Mouse (Mus musculus) heart, embryonic 11.5 days (tissue): ENCODE data around the gene Resp18. TPM values are rescaled to one million over a fixed set of nuclear protein-coding genes. Genes with fewer than 3 reads are reported as not detected.

Experiments used
- ATAC-seq: fragments of 200-750 bp; cut with Nextera tagmentation; replicated peaks from 2 replicates; pipeline ENCODE4 v1.8.0; 2017; ENCODE audit warnings: moderate library complexity; ENCODE audit not compliant: insufficient number of reproducible peaks, low FRiP score, low TSS enrichment
- H3K27ac ChIP-seq: fragments of 300-500 bp; sonication (generic); 2 replicates; pipeline ENCODE4 v1.5.1; 2014; ENCODE audit warnings: mild to moderate bottlenecking, low read depth, low read length
- H3K27me3 ChIP-seq: fragments of 300-500 bp; sonication (generic); 2 replicates; pipeline ENCODE4 v1.6.1; 2014; ENCODE audit warnings: mild to moderate bottlenecking, low read length, mixed read lengths; ENCODE audit not compliant: control insufficient read depth, insufficient read depth
- H3K36me3 ChIP-seq: fragments of 300-500 bp; sonication (generic); 2 replicates; pipeline ENCODE4 v1.6.1; 2014; ENCODE audit warnings: mild to moderate bottlenecking, low read length, moderate library complexity, mixed read lengths; ENCODE audit not compliant: control insufficient read depth, insufficient read depth
- H3K4me1 ChIP-seq: fragments of 300-500 bp; sonication (generic); 2 replicates; pipeline ENCODE4 v1.6.1; 2014; ENCODE audit warnings: low read length; ENCODE audit not compliant: control insufficient read depth, insufficient read depth
- H3K4me2 ChIP-seq: fragments of 300-500 bp; sonication (generic); 2 replicates; pipeline ENCODE4 v1.6.1; 2014; ENCODE audit warnings: mild to moderate bottlenecking, moderate library complexity
- H3K4me3 ChIP-seq: fragments of 300-500 bp; sonication (generic); 2 replicates; pipeline ENCODE4 v1.5.1; 2014; ENCODE audit warnings: low read depth, low read length
- H3K9ac ChIP-seq: fragments of 300-500 bp; sonication (generic); 2 replicates; pipeline ENCODE4 v1.6.1; 2014; ENCODE audit warnings: mild to moderate bottlenecking, low read depth, low read length, moderate library complexity
- H3K9me3 ChIP-seq: fragments of 300-500 bp; sonication (generic); replicated peaks from 2 replicates; pipeline ENCODE4 v1.6.1; 2016; ENCODE audit warnings: low read length; ENCODE audit not compliant: control insufficient read depth
- WGBS: fragments of 180-500 bp; shearing (Covaris S2); extraction: QIAGEN DNeasy Blood & Tissue Kit; methylation state at CpG from one replicate; pipeline ENCODE4 v1.1.7; 2014; ENCODE audit not compliant: insufficient replicate concordance; 5-methylcytosine and 5-hydroxymethylcytosine counted together
- polyA plus RNA-seq: library from polyadenylated mRNA; unstranded; fragments of >200 nt; fragmentation: Nextera tagmentation; extraction: Ambion mirVana; gene quantifications from 2 replicates; pipeline ENCODE4 v1.2.1, GENCODE M21; 2014

Gene Resp18
- polyA plus RNA-seq, 1 experiment from 2014 or later = 0.30 TPM

GRCm38 (mm10) chr1:75289376-75289775 lies 11.2 kb upstream of the Resp18 start:
- Histone ChIP-seq H3K9me3 (no peaks in the 10 kb centered on the region), H3K27ac (no peak overlapping the region), H3K9ac (no peak overlapping the region), H3K27me3 (no peaks in the 10 kb centered on the region), H3K4me2 (no peak overlapping the region), H3K4me3 (no peak overlapping the region), H3K4me1 (peaks cover 13% of the 10 kb centered on the region), H3K36me3 (no peaks in the 10 kb centered on the region)
- 25% methylated on average over 7 of the region's 7 CpGs for WGBS
- ATAC-seq = no peak

- Histone ChIP-seq H3K4me2 (no peak overlapping the region), H3K27ac (no peak overlapping the region), H3K27me3 (no peaks in the 10 kb centered on the region), H3K36me3 (no peaks in the 10 kb centered on the region), H3K9me3 (no peaks in the 10 kb centered on the region), H3K9ac (no peak overlapping the region), H3K4me1 (no peaks in the 10 kb centered on the region), H3K4me3 (no peak overlapping the region)
- ATAC-seq = no peak
- 81% methylated on average over 7 of the region's 7 CpGs for WGBS
Observed at GRCm38 (mm10) chr1:75284911-75285310, 6.7 kb upstream of the Resp18 start.

- no peaks in the 10 kb centered on the region for H3K36me3 ChIP-seq
- WGBS = 72% methylated on average over 5 of the region's 5 CpGs
- ATAC-seq = no peak
Observed at GRCm38 (mm10) chr1:75283017-75283416, 4.8 kb upstream of the Resp18 start.

GRCm38 (mm10) chr1:75277195-75278188 lies 723 bp downstream of the Resp18 start:
- 7% methylated on average over 23 of the region's 23 CpGs for WGBS
- no peak overlapping the region for H3K4me3 ChIP-seq
- H3K36me3 ChIP-seq = no peaks in the 10 kb centered on the region
- no peak overlapping the region for H3K4me2 ChIP-seq
- H3K9me3 ChIP-seq = no peaks in the 10 kb centered on the region
- no peak overlapping the region for H3K9ac ChIP-seq
- 0 out of 2 replicates have a peak, but pooled peaks have one; percentile 10 for ATAC-seq
- no peaks in the 10 kb centered on the region for H3K4me1 ChIP-seq
- H3K27ac ChIP-seq = no peak overlapping the region
- peaks cover 17% of the 10 kb centered on the region for H3K27me3 ChIP-seq

More at GRCm38 (mm10) chr1:75283017-75283416, 4.8 kb upstream of the Resp18 start:
- Histone ChIP-seq H3K27me3 (peaks cover 9% of the 10 kb centered on the region), H3K9me3 (no peaks in the 10 kb centered on the region), H3K4me3 (no peak overlapping the region), H3K4me1 (no peaks in the 10 kb centered on the region), H3K4me2 (no peak overlapping the region), H3K27ac (no peak overlapping the region), H3K9ac (no peak overlapping the region)

- Histone ChIP-seq H3K4me1 (no peaks in the 10 kb centered on the region; the same call in 1 of the 2 replicates), H3K4me2 (peak within 1 kb of the TSS; percentile 39), H3K9me3 (no peaks in the 10 kb centered on the region), H3K27me3 (peaks cover 40% of the 10 kb centered on the region), H3K27ac (no peak within 1 kb of the TSS), H3K36me3 (no peaks in the 10 kb centered on the region), H3K9ac (no peak within 1 kb of the TSS), H3K4me3 (0 out of 2 replicates have a peak within 1 kb of the TSS, but pooled peaks have one; percentile 0)
- 8% methylated on average over 32 of the region's 32 CpGs for WGBS
- no peak for ATAC-seq
Observed at GRCm38 (mm10) chr1:75264091-75264880, 13.9 kb downstream of the Resp18 start, which contains the start of gene Ptprn. Gene Ptprn (minus strand): TSS chr1:75264502.

- Histone ChIP-seq H3K36me3 (no peaks in the 10 kb centered on the region), H3K9ac (no peak overlapping the region), H3K4me2 (peak overlapping the region; percentile 39), H3K4me3 (0 out of 2 replicates have a peak overlapping the region, but pooled peaks have one; percentile 0), H3K27me3 (peaks cover 40% of the 10 kb centered on the region), H3K4me1 (no peaks in the 10 kb centered on the region; the same call in 1 of the 2 replicates), H3K9me3 (no peaks in the 10 kb centered on the region), H3K27ac (no peak overlapping the region)
- ATAC-seq = no peak; the same call in 1 of the 2 replicates
- 2% methylated on average over 40 of the region's 40 CpGs for WGBS
Observed at GRCm38 (mm10) chr1:75262969-75263951, 15.0 kb downstream of the Resp18 start.

GRCm38 (mm10) chr1:75261278-75261677 lies 16.9 kb downstream of the Resp18 start:
- Histone ChIP-seq H3K27me3 (peaks cover 37% of the 10 kb centered on the region), H3K4me1 (no peaks in the 10 kb centered on the region; the same call in 1 of the 2 replicates), H3K27ac (no peak overlapping the region), H3K36me3 (no peaks in the 10 kb centered on the region), H3K9me3 (no peaks in the 10 kb centered on the region), H3K9ac (no peak overlapping the region), H3K4me2 (no peak overlapping the region), H3K4me3 (no peak overlapping the region)
- no peak for ATAC-seq
